Mouse (Mus musculus): ENCODE results near the gene Znhit6. TPM values are rescaled to one million over a fixed set of nuclear protein-coding genes. Genes with fewer than 3 reads are reported as not detected.

Gene Znhit6
- polyA plus RNA-seq, 2 experiments = 8.5 to 14.1 TPM

DNA sequence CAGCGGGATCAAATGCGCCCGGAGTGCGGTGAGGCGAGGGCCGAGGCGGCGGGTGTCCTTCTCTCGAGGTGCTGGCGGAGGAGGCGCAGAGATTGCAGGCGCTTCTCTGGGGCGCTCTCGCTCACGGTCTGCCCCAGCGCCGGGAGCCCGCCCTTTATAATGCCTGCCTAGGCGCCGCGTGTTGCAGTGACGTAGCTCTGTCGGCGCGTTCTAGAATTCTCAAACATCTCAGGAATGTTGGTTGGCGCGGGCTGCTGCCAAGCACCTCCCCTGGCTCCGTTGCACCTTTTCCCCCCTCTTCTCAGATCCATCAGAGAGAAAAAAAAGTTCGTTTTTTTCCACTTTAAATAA is 73.8 kb downstream of the Znhit6 start, which contains the start of gene Ccn1:
Ccn1 (minus strand) TSS at position 130 of the 351 bp plus-strand sequence.
- Histone ChIP-seq H3K9ac (replicated peaks) (peak within 1 kb of the TSS; percentile 35; the same call in 1 of the 2 replicates), H3K27ac (no peak within 1 kb of the TSS), H3K4me2 (ENCODE audit: low read depth) (peak within 1 kb of the TSS; percentile 49), H3K27me3 (ENCODE audit: control insufficient read depth, insufficient read depth, low read length) (peaks cover 50% of the 10 kb centered on the region), H3K4me1 (replicated peaks; ENCODE audit: control insufficient read depth in 2 of 2, insufficient read depth in 2 of 2, low read length in 1 of 2) (peaks cover 0 to 4% of the 10 kb centered on the region in 2 experiments; a peak in 2 of 4 replicates), H3K36me3 (replicated peaks; ENCODE audit: control insufficient read depth, insufficient read depth, low read depth) (no peaks in the 10 kb centered on the region), H3K4me3 (ENCODE audit: insufficient read depth in 1 of 2, low read depth in 2 of 2, low read length in 2 of 2) (peak within 1 kb of the TSS; percentile 26 to 56), H3K9me3 (ENCODE audit: control insufficient read depth, low read length) (no peaks in the 10 kb centered on the region)
- peak; percentile 27; the same call in 1 of the 2 replicates for ATAC-seq (ENCODE audit: insufficient read depth)
- TF ChIP-seq CTCF (IDR thresholded peaks at IDR 0.05; ENCODE audit: low read depth) (no peak), EP300 (IDR thresholded peaks at IDR 0.05; ENCODE audit: low read depth) (no peak)
- DNase-seq (ENCODE audit: low read depth in 3 of 3, low spot score in 3 of 3) = no peak
- under 1% methylated on average over 29 of the region's 29 CpGs for WGBS (ENCODE audit: insufficient replicate concordance)

DNA sequence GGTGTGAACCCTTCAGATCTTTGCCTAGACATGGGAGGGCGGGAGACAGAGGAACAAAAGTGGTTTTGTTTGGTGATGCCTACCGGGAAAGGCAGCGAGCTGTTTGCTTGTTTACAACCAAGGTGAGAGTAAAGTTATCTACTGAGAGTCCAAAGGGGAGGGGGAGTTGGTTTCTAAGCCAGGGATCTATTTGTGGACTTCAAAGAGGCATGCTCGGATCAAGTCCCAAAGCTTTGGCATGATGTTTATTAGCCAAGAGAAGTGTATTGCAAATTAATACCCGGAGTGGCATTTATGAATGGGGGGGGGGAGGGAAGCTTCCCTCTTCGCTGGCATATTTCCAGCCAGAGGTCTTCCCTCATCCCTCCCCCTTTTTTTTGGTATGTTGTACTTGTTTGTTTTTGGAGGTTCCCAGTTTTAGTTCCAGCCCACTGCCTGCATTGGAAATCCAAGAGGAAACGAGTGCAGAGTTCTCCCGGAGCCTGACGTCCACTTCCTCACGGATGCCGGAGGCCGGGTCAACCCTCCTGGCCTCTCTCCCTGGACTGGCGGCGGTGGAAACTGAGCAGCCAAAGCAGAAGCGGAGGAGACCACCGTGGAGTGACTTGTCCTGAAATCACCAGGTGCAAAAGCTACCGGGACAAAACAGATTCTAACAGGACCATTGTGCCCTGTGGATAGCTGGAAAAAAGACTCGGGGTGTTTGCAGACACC is 74.5 kb downstream of the Znhit6 start:
- Histone ChIP-seq H3K4me3 (ENCODE audit: insufficient read depth in 1 of 2, low read depth in 2 of 2, low read length in 2 of 2) (peak overlapping the region; percentile 12 to 56; a peak in 2 of 4 replicates), H3K9me3 (ENCODE audit: control insufficient read depth, low read length) (no peaks in the 10 kb centered on the region), H3K4me2 (ENCODE audit: low read depth) (peak overlapping the region; percentile 49), H3K4me1 (replicated peaks; ENCODE audit: control insufficient read depth in 2 of 2, insufficient read depth in 2 of 2, low read length in 1 of 2) (peaks cover 0 to 4% of the 10 kb centered on the region in 2 experiments; a peak in 2 of 4 replicates), H3K27ac (no peak overlapping the region), H3K9ac (replicated peaks) (no peak overlapping the region), H3K36me3 (replicated peaks; ENCODE audit: control insufficient read depth, insufficient read depth, low read depth) (no peaks in the 10 kb centered on the region), H3K27me3 (ENCODE audit: control insufficient read depth, insufficient read depth, low read length) (peaks cover 50% of the 10 kb centered on the region)
- no peak for TF ChIP-seq CTCF (IDR thresholded peaks at IDR 0.05; ENCODE audit: low read depth)
- TF ChIP-seq EP300 (IDR thresholded peaks at IDR 0.05; ENCODE audit: low read depth) = no peak
- no peak for ATAC-seq (ENCODE audit: insufficient read depth)
- DNase-seq (ENCODE audit: low read depth in 3 of 3, low spot score in 3 of 3) = no peak
- WGBS (ENCODE audit: insufficient replicate concordance) = 2% methylated on average over 18 of the region's 18 CpGs

DNA sequence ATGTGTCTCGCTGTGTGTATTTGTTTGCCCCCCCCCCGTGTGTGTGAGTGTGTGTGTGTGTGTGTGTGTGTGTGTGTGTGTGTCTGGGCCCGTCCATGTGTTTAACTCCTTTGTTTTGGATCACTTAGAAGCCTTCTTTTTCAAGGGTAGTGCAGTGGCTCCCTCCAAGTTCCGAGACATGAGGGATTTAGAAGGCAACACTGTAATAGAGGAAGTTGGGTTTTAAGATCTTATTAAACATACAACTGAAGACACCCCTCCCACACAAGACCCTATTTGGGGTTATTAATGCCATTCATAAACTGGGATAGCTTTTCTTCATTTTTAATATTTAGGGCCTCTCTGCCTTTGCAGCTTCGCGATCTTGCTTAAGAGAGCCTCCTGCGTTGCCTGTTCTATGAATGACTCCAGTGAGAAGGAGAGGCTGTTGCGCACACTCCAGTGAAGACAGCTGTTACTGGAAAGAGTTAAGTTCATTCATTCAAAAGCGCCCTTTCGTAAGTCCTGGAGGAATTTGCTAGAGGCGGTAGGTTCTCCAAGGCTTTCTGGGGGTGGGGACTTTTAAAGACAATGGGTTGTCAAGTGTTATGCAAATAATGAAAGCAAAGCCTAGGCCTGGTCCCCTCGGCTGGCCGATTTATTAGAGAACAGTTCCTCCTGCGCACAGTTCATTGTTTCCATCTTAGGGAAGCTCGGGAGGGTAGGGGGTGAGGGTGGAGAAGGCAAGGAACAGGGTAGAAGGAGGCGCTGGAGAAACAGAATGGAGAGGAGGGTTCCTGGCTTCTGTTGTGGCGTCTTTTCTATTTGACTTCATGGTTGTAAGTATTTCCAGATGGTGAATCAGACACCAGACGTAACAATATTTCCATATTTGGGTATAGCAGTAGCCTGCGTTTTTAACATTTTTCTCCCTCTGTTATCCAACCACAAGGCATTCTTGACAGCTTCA is 75.3 kb downstream of the Znhit6 start:
- Histone ChIP-seq H3K4me3 (ENCODE audit: insufficient read depth in 1 of 2, low read depth in 2 of 2, low read length in 2 of 2) (peak overlapping the region in 1 of 2 experiments; percentile 4; a peak in 1 of 4 replicates), H3K4me2 (ENCODE audit: low read depth) (peak overlapping the region; percentile 49), H3K9ac (replicated peaks) (no peak overlapping the region), H3K9me3 (ENCODE audit: control insufficient read depth, low read length) (no peaks in the 10 kb centered on the region), H3K27ac (no peak overlapping the region), H3K4me1 (replicated peaks; ENCODE audit: control insufficient read depth in 2 of 2, insufficient read depth in 2 of 2, low read length in 1 of 2) (peaks cover 0 to 4% of the 10 kb centered on the region in 2 experiments; a peak in 2 of 4 replicates), H3K36me3 (replicated peaks; ENCODE audit: control insufficient read depth, insufficient read depth, low read depth) (no peaks in the 10 kb centered on the region), H3K27me3 (ENCODE audit: control insufficient read depth, insufficient read depth, low read length) (peaks cover 50% of the 10 kb centered on the region)
- TF ChIP-seq EP300 (IDR thresholded peaks at IDR 0.05; ENCODE audit: low read depth) (no peak), CTCF (IDR thresholded peaks at IDR 0.05; ENCODE audit: low read depth) (no peak)
- ATAC-seq (ENCODE audit: insufficient read depth) = no peak
- no peak for DNase-seq (ENCODE audit: low read depth in 3 of 3, low spot score in 3 of 3)
- 6% methylated on average over 19 of the region's 19 CpGs for WGBS (ENCODE audit: insufficient replicate concordance)

DNA sequence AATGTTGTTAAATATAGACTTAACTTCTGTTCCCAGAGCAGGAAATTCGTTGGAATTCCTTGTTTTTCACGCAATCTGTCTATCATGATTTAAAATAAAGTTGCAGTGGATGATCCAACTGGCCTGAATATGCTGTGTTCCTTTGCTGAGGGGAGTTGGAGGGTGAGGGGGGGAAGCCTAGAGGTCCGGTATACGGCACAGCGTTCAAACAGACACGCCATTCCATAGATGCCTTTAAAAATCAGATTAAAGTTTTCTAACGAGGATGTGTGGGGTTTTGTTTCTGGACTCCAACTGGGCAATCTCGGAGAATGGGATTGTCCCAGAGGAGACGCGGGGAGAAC is 75.9 kb downstream of the Znhit6 start:
- no peak overlapping the region; the same call in 1 of the 2 replicates for H3K4me2 ChIP-seq (ENCODE audit: low read depth)
- H3K9ac ChIP-seq (replicated peaks) = no peak overlapping the region
- H3K4me3 ChIP-seq (ENCODE audit: insufficient read depth in 1 of 2, low read depth in 2 of 2, low read length in 2 of 2) = peak overlapping the region in 1 of 2 experiments; percentile 0; a peak in 1 of 4 replicates
- WGBS (ENCODE audit: insufficient replicate concordance) = 8% methylated on average over 10 of the region's 10 CpGs
- TF ChIP-seq CTCF (IDR thresholded peaks at IDR 0.05; ENCODE audit: low read depth) (no peak), EP300 (IDR thresholded peaks at IDR 0.05; ENCODE audit: low read depth) (no peak)
- DNase-seq (ENCODE audit: low read depth in 3 of 3, low spot score in 3 of 3) = no peak
- peaks cover 50% of the 10 kb centered on the region for H3K27me3 ChIP-seq (ENCODE audit: control insufficient read depth, insufficient read depth, low read length)
- ATAC-seq (ENCODE audit: insufficient read depth) = no peak
- no peak overlapping the region for H3K27ac ChIP-seq
- no peaks in the 10 kb centered on the region for H3K36me3 ChIP-seq (replicated peaks; ENCODE audit: control insufficient read depth, insufficient read depth, low read depth)
- H3K9me3 ChIP-seq (ENCODE audit: control insufficient read depth, low read length) = no peaks in the 10 kb centered on the region
- peaks cover 0 to 4% of the 10 kb centered on the region in 2 experiments; a peak in 2 of 4 replicates for H3K4me1 ChIP-seq (replicated peaks; ENCODE audit: control insufficient read depth in 2 of 2, insufficient read depth in 2 of 2, low read length in 1 of 2)

Measured in liver, embryonic 14.5 days (tissue).